Mouse (Mus musculus): ENCODE results near the gene Elmo1.

Gene Elmo1

DNA sequence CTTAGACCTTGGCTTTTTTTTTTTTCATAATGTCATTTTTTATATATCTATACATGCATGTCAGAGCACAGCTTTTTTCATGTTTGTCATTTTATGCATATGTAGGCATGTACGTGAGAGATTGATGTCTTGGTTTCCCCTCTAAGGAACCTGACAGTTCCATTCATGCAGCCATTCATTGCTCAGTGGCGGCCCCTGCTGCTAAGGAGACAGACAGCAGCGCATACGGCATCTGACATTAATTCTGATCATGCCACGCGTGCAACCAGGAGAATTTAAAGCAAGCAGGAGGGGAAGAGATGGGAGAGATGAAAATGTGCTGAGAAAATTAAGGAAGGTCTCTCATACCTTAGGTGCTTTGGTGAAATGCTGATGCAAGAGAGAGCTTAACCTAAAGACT, 381.3 kb downstream of the Elmo1 start:
- DNase-seq (ENCODE audit: extremely low spot score): peak; percentile 54

DNA sequence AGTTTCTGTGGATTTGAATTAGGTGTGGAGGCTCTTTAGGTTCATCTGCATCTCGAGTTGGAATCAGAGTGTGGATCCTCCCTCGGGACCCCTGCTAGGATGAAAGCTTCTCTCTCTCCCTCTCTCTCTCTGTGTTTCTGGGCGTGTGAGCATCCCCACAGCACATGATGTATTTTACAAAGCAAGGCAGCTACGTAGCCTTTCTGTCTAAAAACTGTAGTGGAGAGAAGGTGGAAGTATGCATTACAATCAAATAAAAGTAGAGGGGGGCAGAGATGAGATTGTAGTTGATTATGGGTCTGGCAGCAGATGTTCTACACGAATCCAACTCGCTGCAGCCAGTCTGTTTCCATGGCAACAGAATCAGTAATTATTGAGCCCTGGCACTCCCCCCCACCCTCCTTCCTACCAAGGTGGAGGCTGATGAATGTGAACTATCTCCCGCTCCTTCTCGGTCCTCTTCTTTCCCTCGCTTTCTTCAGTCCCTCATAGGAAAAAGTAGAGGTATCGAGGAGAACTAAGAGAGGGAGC, 382.0 kb downstream of the Elmo1 start:
- peak; percentile 9 for DNase-seq (ENCODE audit: extremely low spot score)

DNA sequence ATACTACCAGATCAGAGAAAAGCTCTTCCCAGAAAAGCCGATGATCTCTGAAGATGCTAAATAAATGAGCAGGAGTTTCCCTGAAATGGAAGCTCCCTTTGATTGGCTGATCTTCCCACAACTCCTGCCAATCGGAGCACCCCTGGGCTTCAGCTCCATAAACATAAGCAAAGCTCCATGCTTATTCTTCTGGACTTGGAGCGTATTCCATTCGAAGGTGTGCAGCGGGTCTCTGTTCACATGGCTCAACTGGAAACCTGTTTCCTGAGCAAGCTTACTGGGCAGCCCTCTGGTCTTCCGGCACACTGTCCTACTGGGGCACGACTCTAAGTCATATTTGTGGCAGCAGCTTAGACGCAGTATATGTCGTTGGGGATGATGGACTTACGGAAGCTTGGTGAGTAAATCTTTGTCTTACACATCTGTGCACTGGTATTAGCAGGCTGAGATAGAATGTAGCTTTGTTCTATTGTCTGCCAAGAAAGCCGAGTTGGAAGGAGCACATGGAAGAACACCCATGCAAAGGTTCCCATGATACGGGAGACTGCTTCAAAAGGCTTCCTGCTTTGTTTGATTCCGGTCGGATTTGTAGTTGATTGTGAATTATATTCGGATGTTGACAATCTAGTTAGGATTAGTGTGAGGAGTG, 382.6 kb downstream of the Elmo1 start:
- DNase-seq (ENCODE audit: extremely low spot score): no peak

DNA sequence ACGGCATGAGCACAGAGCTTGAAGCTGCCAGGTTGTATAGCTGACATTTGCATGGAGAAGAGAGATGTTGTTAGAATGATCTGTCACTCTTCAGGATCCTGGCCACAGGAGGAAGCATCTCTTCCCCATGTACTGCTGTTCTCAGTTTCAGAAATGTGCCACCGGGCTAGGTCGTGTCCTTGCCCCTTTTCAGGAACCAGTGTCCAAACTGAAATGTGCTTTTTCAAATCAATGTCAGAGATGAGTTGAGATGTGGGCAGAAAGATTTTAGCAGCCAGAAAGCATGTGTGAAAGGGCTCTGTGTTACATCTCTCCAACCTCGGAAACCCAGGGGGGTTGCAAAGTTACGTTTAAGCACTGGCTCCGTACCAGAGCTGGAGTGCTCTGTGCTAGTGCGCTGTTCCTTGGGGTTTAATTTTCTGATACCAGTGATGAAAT, 383.3 kb downstream of the Elmo1 start:
- no peak for DNase-seq (ENCODE audit: extremely low spot score)

DNA sequence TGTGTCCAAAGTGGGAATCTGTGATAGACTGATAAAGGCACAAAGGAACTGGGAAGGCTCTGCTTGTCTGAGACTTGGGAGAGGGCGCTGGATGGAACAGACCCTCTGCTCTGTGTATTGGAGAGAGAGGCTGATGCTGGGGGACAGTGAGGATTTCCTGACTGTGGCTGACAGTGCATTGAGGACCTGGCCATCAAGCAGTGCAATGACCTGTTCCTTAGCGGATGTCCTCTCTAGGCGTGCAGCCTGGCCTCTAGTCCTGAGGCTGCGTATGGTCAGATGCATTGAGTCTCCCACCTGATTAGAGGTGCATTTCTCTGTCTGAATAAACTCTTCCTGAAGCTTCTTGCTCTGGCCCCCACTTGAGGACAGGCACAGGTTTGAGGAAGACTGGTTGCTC, 384.2 kb downstream of the Elmo1 start:
- no peak for DNase-seq (ENCODE audit: extremely low spot score)

DNA sequence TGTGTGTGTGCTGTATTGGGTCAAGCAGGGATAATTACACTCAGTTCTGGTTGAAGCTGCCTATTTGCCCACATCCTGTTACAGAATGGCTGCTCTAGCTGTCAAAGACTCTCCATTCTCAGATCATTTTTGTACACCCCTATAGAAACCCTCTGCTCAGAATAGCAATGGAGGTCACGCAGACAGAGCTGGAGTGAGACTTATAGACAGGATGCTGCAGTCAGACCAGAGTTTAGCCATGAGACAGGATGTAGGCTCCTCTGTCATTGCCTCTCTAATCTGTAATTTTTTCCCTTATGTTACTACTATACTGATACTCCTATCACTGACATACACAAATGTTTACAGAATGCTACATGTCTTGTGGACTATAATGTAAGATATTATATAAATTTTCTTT, 391.4 kb downstream of the Elmo1 start:
- DNase-seq (ENCODE audit: extremely low spot score): no peak

DNA sequence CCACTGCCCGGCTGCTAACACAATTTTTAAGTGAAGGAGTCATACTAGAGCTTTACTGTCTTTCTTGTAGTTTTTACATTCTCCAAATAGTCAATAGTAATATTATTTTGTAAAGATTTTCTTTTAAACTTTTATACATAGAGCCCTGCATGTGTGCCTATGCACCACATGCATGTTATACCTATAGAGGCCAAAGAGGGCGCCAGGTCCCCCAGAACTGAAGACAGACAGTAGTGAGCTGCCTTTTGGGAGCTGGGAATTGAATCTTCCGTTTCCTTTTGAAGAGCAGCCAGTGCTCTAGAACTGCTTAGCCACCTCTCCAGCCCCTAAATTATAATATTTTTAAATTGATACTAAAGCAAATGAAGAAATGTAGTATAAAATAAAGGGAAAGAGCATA, 398.7 kb downstream of the Elmo1 start:
- DNase-seq (ENCODE audit: extremely low spot score): peak; percentile 15

DNA sequence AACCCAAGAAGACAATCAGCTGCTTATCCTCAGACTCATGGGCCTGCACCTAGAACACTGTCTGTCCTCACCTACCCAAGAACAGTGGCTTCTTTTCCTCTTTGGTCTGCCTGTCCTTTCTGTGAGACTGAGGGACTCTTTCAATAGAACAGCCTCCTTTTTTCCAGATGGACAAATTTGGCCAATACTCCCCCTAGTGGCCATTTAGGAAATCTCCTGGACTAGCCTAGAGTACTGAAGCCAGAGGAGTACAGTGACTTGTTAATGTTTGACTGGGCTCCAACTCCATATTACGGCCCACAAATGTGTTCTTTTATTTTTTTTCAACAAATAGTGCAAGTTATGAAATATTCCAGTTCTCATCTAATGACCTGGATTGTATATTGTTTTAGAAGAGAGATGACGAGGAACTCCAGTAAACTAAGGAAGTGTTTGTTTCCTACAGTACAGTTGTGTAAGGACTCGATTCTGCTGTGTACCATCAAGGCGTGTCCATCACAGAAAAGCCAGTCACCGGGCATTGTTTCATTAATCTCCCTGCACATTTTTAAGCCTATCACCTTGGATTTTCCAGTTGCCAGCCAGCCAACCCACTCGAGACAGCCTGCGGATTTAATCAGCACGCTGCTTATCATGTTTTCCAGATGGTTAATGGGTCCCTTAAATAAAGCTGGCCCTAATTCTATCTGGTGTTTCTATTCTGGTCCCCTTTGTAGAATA, 399.5 kb downstream of the Elmo1 start:
- peak; percentile 34 for DNase-seq (ENCODE audit: extremely low spot score)

DNA sequence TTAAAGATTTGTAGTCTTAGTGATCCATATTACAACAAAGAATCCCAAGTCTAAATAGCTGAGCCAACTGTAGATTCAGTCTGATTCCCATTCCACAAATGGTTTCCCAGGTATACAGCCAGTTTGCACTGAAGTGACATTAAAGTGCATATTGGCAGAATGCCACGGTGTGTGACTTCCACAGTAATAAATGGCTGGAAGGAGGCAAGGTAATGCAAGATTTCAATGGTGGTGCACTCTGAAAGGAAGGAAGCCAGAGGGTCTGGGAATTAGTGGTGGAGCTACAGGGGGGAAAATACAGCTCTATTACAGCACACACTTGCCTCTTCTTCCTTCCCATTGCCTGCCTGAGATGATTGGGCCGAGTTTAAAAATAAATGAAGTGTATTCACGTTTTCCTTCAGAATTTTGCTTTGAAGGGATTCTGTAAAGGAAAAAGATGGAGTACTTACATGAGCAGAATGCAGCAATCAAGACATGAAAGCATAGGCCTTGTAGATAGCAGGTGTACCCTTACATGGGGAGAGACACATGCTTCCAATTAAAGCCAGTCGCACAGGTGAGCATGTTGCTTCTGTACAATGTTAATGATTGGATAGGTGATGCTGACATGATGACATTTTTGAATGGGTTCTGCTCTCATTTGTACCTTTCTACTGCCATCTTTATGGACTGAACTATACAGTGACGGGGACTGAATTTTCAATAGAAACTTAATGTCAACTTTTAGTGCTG, 400.6 kb downstream of the Elmo1 start:
- DNase-seq (ENCODE audit: extremely low spot score): no peak

DNA sequence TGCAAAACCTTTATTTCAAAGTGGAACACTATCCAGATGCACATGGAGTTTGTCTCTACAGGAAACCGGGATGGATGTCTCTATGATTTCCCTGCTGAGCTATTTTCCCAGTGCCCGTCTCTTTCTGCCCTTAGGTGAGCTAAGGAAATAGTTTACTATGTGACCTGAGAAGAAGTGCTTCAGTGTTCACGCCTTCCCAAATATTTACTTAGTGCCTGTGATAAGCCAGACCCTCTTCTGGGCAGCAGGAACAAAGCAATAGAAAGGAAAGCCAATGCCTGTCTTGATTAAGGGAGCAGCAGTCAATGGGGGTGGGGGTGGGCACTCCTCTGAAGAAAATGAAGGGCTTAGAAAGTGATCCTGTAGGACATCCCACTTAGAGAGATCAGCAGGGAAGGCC, 401.3 kb downstream of the Elmo1 start:
- DNase-seq (ENCODE audit: extremely low spot score): no peak

DNA sequence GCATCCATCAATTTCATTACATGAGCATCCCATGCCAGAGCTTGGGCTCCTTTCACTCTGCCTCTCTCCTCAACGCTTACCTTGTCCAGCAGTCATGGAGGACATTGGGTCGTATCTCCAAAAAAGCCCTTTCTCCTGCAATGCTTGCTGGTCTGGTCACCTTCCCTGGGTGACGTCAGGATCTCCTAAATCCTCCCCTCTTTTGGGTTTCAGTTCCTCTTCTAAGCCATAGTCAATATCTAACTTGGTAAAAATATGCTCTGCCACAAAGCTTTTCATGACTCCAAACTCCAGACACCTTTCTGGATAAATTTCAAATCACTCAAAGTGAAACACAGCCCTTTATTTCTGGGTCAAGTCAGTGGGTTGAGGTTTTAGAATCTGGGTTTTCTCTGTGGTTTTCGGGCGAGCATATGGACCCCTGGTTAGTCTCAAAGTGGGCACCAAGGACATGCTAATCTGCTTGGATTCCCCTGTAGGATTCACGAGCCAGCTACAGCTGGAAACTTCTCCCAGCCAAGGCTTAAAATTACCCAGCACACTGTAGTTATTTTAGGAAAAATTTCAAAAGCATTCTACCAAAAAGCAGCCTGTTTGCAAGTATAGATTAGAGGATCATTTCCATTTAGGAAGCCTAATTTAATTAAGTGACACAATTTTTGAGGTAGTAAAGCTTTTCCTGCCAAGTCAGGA, 403.8 kb downstream of the Elmo1 start:
- DNase-seq (ENCODE audit: extremely low spot score): no peak

DNA sequence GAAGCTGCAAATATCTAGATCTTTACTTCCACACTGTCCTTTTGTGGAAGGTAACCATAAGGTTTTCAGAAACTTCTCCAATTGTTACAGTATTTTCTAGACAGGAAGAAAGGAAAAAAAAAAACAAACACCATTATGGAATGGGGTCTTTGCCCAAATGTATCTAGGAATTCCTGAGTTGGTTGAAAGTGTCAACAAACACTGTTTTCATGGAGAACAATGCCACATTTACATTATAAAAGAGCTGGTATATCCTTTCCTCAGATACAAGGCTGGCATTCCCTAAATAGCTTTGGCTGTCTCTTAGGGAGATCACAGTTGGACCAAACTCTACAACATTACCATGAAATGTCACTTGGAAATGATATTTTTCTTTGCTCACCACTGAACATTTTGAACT, 411.5 kb downstream of the Elmo1 start:
- no peak for DNase-seq (ENCODE audit: extremely low spot score)

DNA sequence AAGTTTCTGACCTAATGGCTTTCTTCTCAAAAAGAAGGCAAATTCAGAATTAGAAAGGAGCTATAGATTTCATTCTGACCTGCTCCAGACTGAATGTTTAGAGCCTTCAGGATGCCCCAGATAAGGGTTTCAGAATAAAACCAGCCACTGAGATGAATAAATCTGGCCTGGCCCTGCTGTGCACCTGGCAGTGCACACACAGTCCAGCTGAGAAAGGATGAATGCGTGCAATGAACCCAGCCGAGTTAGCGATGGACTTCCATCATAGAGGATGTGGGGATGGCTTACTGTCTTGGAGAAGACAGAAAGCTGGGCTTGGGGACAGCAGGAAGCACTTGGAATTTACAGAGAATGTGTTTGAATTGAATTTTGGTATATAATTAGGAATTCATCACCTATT, 413.0 kb downstream of the Elmo1 start:
- DNase-seq (ENCODE audit: extremely low spot score): no peak

DNA sequence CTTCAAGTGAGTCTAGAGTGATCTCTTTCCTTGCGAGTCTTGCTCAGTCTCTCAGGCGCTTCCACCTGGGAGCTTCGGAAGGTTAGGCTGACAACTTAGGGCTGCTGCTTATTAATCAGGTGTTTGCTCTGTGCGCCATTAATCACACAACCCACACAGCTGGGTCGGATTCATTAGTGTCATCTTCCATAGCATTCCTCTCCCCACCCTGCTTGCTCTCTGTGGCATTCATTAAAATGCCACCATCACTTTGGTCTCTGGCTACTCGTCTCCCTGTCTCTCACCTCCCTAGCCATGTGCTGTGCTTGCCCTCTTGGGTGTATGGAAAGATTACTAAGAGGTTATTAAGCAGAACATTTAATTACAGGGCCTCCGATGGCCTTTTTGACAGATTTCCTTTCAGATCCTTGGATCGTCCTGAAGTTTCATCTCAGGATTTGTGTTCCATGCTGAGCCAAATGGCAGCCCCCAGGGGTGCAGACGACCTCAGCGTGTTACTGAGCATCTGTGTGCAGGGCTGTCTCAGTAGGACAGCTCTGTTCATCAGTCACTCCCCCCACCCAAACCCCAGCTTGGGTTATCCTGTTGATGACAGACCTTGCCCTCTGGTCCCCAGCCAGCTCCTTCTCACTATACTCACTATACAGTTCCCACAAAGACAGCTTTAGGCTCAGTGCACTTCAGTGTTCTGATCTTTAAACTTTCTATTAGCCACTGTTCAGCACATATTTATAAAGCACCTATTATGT, 417.2 kb downstream of the Elmo1 start:
- DNase-seq (ENCODE audit: extremely low spot score): no peak

DNA sequence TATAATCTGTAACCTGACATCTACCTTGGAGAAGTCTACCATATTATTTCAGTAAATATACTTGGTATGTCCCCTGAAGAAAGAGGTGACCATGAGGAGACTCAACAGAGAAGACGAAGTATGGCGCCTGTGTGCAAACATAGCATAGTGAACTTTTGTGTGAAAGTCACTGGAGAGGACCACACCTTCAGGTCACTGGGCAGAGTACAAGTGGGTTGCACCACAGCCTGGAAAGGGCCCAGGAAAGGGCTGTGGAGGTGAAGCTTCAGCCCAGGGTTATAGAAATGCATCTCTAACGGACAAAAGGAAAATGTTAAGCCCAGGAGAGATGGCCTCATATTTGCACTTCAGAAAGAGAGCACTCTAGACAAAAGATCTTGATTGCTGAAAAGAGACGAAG, 420.6 kb downstream of the Elmo1 start:
- no peak for DNase-seq (ENCODE audit: extremely low spot score)

DNA sequence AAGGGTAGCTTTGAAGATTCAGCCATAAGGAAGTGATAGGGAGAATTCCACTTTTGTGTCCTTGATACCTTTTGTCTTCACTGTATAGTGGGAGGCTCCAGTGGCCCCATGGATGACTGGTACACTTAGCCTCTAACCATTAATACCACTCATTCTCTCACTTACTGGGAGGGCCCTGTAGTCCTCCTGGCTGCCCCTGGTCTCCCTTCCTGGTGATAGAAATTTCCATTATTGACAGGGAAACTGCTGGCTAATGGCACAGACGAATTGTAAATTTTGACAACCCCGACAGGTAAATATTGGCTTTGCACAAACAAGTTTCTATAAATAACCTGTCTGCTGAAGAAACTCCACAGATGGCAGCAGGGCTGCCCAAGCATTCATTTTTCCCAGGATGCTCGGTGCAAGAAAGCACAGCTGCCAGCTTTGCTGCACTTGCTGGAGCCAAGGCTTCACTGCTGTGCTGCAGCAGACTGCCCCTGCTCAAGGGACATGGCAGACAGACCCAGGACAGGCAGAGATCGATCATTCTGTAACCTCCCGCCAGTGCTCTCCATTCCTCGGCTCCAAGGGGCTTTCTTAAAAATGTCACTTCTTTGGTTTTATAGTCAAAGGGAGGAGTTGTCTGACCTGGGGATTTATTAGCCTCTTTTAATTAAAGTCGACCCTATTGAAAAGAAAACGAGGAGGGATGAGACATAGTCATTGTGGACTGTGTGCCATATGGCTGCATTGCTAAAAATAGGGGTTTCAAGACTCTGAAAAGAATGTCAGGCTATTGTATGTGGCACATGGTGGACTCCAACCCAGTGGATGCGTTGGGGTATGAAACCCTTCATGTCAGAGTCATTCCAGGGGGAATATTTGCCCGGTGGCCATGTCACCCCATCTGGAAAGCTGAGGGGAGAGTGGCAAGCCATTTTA, 422.2 kb downstream of the Elmo1 start:
- DNase-seq (ENCODE audit: extremely low spot score): no peak

DNA sequence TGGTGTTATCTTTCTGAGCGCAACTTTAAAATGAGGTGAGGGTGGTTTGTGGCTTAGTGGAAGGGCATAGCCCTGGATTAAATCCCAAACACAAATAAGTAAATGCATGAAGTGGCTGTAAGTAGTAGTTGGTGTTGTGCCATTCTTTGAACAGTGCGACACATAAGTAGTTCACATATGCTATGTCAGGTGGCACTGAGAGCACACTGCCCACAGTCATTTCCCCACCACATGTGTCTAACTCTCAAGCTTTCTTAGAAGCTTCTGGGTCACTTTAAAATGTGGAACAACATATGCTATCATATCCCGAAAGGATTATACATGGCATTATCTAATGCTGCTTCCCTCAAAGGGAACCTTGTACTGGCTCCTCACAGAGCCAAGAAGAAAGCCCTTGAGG, 424.3 kb downstream of the Elmo1 start:
- no peak for DNase-seq (ENCODE audit: extremely low spot score)

DNA sequence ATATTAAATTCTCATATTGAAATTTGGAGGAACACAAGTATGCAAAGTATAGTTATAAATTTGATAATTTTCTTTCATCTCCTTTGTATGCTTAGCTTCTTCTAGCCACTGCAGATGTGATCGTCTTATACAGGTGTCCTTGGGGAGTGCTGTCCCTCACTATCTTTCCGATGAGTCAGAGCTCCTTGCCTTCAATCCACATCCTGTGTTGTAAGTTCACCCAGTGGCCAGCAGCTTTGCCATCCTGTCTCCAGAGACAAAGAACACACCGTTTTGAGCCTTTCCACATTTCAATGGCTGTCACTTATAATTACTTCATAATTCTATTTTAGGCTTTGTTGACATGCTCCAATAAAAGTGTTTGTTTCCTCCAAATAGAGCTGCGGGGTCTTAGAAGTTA, 425.7 kb downstream of the Elmo1 start:
- no peak for DNase-seq (ENCODE audit: extremely low spot score)

DNA sequence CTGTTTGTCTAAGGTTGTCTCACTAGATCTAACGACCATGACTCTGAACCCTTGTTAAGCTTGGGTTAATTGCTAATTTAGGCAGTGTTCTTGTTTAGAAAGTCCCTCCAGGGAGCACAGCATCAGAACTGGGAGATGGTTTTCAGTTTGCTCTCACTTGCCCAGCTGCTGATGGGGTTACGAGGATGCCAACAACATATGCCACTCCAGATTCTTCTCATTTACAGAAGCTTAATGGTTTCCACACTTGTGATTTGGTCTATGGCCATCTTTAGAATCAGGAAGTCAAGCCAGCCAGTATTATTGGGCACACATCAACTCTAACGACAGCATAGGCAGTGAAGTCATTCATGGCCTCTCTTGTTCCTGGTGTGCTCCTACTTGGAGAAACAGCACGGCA, 427.3 kb downstream of the Elmo1 start:
- DNase-seq (ENCODE audit: extremely low spot score): no peak

DNA sequence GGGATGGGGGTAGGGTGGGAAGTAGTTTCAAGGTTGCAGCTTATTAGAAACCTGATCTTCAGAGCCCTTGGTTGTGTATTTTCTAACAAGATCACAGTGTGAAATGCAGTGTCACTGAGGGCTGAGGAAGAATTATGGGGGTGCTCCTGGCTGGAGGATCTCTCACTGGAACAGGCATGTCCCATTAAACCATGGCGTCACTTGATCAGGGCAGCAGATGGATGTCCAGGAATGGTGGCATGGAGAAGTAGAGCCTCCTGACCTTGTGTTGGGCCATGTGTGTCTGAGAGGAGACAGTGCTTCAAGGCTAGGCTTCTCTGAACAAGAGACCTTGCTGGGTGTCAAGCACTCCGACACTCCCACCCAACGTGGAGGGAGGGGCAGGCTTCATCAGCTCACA, 431.1 kb downstream of the Elmo1 start:
- no peak for DNase-seq (ENCODE audit: extremely low spot score)

All from embryo, embryonic 9.5 days (tissue).